Mouse (Mus musculus): Measurements from ENCODE around the gene Tec. TPM values are rescaled to one million over a fixed set of nuclear protein-coding genes. Genes with fewer than 3 reads are reported as not detected.
"Not testable (repeated sequence)": the region's sequence is repeated elsewhere in the genome, so short reads cannot be mapped to it uniquely, and the experiment has no call there.

Tec gene
- polyA plus RNA-seq, 1 experiment from 2014 or later = 4.6 TPM

DNA sequence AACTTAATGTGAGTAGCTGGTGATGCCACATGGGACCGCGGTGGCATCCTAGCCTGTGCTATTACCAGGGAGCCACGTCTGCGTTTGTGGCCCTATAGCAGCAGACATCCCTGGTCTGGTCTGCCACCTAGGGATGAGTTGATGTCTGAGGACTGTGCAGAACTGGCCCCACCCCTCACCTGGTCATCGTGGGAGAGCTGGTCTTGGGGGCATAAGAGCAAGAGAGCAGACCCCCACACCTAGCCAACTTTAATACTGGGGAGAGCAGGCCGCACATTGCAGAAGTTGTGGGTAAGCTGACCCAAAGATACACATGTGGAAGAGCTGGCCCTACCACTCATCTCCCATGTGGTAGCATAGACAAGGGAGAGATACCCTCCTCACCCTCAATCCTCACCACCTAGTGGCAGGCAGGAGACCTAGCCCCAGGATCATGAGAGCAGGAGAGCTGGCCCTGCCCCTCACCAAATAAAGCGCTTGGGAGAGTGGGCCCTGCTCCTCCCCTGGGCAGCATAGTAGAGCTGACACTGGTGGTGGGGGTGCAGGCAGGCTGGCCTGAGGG lies 38.7 kb downstream of the Tec start:
- Histone ChIP-seq H3K4me3 (no peak overlapping the region), H3K4me1 (no peaks in the 10 kb centered on the region), H3K9me3 (no peaks in the 10 kb centered on the region), H3K4me2 (no peak overlapping the region), H3K36me3 (no peaks in the 10 kb centered on the region), H3K9ac (no peak overlapping the region), H3K27ac (no peak overlapping the region), H3K27me3 (no peaks in the 10 kb centered on the region)
- ATAC-seq (ENCODE audit: borderline replicate concordance, extremely low read depth, low FRiP score, low TSS enrichment) = no peak
- 85% methylated on average over 7 of the region's 7 CpGs for WGBS

DNA sequence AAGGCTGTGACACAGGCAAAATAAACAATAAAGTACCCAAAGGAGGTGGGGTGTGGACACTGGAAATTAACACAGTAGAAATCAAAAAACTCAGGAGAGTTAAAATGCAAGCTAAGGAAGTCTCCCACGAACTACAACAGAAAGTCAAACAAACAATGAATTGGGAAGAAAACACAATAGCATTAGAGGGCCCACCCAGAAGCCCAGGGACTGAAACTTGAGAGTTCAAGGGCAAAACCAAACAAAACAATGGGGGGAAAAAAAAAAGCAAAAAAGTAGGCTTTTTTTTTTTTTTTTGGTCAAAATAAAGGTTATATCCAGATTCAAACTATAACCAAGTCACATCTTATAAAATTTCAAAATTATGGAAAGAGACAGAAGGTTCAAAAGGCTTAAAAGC lies 39.9 kb downstream of the Tec start:
- no peak overlapping the region for H3K27ac ChIP-seq
- 10% methylated on average over 1 of the region's 1 CpGs for WGBS

DNA sequence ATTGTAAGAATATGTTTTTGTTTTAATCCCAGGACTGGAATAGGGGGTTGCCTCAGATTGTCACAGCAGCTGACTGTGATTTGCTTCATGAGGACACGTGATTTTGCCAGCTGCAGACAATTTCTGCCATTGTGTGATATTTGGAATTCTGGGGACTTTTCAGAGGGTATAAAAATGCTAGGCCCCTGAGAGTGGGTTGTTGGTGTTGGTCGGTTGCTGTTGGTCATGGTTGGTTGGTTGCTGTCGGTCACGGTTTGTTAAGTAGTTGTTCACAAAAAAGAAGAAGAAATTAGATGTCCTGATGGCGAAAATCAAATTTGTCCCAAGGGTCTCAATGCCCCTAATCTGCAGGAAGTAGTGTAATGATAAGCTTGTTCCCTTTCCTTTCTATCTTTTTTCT lies 40.8 kb downstream of the Tec start:
- no peak overlapping the region for H3K27ac ChIP-seq
- no peaks in the 10 kb centered on the region for H3K4me1 ChIP-seq
- no peak for ATAC-seq (ENCODE audit: borderline replicate concordance, extremely low read depth, low FRiP score, low TSS enrichment)
- H3K9me3 ChIP-seq = no peaks in the 10 kb centered on the region
- H3K4me3 ChIP-seq = no peak overlapping the region
- no peak overlapping the region for H3K4me2 ChIP-seq
- WGBS = 89% methylated on average over 5 of the region's 5 CpGs
- no peaks in the 10 kb centered on the region for H3K36me3 ChIP-seq
- H3K9ac ChIP-seq = no peak overlapping the region
- H3K27me3 ChIP-seq = no peaks in the 10 kb centered on the region

More for the DNA sequence above, 39.9 kb downstream of the Tec start:
- no peaks in the 10 kb centered on the region for H3K27me3 ChIP-seq
- no peaks in the 10 kb centered on the region for H3K9me3 ChIP-seq
- H3K4me1 ChIP-seq = no peaks in the 10 kb centered on the region
- no peak for ATAC-seq (ENCODE audit: borderline replicate concordance, extremely low read depth, low FRiP score, low TSS enrichment)
- no peaks in the 10 kb centered on the region for H3K36me3 ChIP-seq
- no peak overlapping the region for H3K9ac ChIP-seq
- no peak overlapping the region for H3K4me2 ChIP-seq
- H3K4me3 ChIP-seq = no peak overlapping the region

DNA sequence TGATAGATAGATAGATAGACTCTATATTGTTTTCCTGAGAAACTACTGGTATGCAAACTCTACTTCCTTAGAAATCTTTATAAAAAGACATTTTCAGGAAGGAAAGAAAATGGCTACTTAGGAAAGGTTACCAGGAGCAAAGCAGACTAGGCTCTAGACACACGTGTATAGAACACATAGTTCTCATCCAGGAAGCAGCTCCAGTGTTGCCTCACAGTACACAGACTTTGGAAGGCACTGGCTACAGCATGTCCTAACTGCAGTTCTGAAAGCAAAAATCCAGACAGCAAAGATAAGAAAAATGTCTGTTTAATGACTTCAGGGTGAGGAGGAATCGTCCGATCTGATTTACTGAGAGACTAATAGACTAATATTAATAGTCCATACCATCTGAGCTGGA lies 41.8 kb downstream of the Tec start:
- Histone ChIP-seq H3K4me3 (no peak overlapping the region), H3K4me1 (no peaks in the 10 kb centered on the region), H3K4me2 (no peak overlapping the region), H3K27ac (no peak overlapping the region), H3K9me3 (no peaks in the 10 kb centered on the region), H3K27me3 (no peaks in the 10 kb centered on the region), H3K36me3 (no peaks in the 10 kb centered on the region), H3K9ac (no peak overlapping the region)
- ATAC-seq (ENCODE audit: borderline replicate concordance, extremely low read depth, low FRiP score, low TSS enrichment) = no peak
- WGBS = 58% methylated on average over 3 of the region's 3 CpGs

DNA sequence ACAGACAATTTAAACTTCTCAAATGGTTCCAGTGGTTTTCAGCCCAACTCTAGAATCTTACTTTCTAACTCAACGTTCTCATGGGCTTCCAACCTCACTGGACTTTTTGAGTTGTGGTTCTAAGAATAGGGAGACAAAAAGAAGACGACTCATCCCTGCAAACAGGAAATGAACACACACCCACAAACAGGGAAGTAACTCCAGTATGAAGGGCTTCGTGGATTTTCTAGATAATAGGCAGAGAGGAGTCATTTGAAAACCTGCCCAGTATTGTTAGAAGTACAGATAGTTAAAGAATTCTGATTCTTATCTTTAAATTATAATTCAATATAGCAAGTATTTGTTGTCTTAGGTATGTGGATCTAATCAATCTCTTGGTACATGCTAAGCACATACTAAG lies 47.6 kb downstream of the Tec start:
- H3K4me1 ChIP-seq = peaks cover 14% of the 10 kb centered on the region; the same call in 1 of the 2 replicates
- H3K27me3 ChIP-seq = no peaks in the 10 kb centered on the region
- 66% methylated on average over 3 of the region's 3 CpGs for WGBS
- no peak for ATAC-seq (ENCODE audit: borderline replicate concordance, extremely low read depth, low FRiP score, low TSS enrichment)
- H3K9me3 ChIP-seq = no peaks in the 10 kb centered on the region
- no peak overlapping the region for H3K4me2 ChIP-seq
- H3K9ac ChIP-seq = no peak overlapping the region
- H3K4me3 ChIP-seq = no peak overlapping the region
- no peaks in the 10 kb centered on the region for H3K36me3 ChIP-seq
- no peak overlapping the region for H3K27ac ChIP-seq

DNA sequence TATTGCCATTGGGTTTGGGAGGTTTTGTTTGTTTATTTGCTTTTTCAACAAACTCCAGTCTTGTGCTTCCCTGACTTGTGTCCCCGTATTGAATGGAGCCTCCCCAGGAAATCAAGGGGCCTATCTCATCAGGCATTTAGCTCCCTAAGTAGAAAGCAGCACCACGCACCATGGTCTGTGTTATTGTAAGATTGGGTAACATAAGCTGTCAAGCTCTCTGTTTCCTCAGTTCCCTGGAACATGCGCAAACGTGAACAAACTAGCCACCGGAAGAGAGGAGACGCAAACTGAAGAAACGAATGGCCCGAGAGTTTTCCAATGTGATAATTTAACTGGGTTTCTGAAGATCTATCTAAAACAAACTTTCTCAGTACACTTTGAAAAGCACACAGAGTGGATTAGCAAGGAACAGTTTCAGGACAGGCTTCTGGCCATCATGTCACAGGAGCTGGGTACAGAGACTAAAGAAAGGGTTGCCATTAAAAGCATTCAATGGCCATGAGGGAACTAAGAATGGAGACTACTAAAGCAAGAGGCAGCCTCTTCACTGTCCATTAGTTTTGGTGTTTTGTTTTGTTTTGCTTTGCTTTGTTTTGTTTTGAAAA lies 48.1 kb downstream of the Tec start:
- H3K9me3 ChIP-seq = no peaks in the 10 kb centered on the region
- H3K27ac ChIP-seq = no peak overlapping the region
- H3K4me2 ChIP-seq = no peak overlapping the region
- no peaks in the 10 kb centered on the region for H3K27me3 ChIP-seq
- ATAC-seq (ENCODE audit: borderline replicate concordance, extremely low read depth, low FRiP score, low TSS enrichment) = no peak
- peaks cover 14% of the 10 kb centered on the region; the same call in 1 of the 2 replicates for H3K4me1 ChIP-seq
- WGBS = 75% methylated on average over 8 of the region's 8 CpGs
- no peak overlapping the region for H3K4me3 ChIP-seq
- H3K36me3 ChIP-seq = no peaks in the 10 kb centered on the region
- H3K9ac ChIP-seq = no peak overlapping the region

DNA sequence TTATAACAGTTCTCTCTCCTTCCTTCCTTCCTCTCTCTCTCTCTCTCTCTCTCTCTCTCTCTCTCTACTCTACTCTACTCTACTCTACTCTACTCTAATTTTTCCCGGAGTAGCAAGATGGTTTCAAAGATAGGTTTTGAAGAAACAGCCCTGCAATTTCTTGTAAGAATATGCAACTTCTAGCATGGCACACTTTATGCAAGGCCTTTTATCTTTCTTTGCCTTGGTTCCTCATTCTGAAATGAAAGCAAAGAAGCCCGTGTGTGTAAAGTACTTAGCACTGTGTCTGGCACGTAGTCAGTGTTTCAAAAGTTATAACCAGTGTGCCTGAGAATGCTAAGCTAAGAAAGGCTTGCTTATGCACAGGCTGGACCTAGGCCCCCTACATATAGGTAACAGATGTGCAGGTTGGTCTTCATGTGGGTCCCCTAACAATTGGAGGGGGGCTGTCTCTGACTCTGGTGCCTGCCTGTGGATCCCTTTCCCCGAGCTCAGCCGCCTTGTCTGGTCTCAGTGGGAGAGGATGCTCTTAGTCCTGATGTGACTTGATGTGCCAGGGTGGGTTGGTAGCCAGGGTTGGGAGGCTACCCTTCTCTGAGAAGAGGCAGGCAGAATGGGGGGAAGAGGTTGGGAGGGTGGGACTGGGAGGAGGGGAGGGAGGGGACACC lies 49.6 kb downstream of the Tec start:
- H3K36me3 ChIP-seq = no peaks in the 10 kb centered on the region
- peaks cover 14% of the 10 kb centered on the region; the same call in 1 of the 2 replicates for H3K4me1 ChIP-seq
- H3K4me2 ChIP-seq = no peak overlapping the region
- no peaks in the 10 kb centered on the region for H3K9me3 ChIP-seq
- H3K27me3 ChIP-seq = no peaks in the 10 kb centered on the region
- 79% methylated on average over 5 of the region's 5 CpGs for WGBS
- ATAC-seq (ENCODE audit: borderline replicate concordance, extremely low read depth, low FRiP score, low TSS enrichment) = no peak
- H3K4me3 ChIP-seq = no peak overlapping the region
- H3K9ac ChIP-seq = no peak overlapping the region
- H3K27ac ChIP-seq = no peak overlapping the region

DNA sequence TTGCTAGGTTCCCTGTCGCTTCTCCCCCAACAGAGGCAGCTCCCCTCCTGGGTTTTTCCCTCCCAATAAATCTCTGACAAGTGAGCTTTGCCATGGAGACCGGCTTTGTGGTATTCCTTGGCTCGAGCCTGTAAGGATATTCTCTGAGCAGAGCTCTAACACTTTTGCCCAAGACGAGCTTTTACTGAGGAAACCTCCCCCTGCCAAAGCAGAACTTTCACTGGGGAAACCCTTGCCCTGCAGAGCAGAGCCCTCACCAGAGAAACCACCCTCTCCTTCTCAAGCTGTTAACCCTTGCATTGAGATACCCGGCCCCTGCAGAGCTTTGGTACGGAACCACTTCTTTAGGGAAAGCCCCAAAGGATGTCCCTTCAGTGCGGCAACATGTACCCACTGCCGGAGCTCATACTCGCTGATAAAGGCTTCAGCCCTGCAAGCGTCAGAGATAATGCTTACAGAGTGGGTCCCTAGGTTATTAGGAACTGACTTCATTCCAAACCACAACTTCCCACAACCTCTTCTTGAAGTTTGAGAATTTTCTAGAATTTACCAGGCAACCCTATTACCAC lies 50.7 kb downstream of the Tec start:
- Histone ChIP-seq H3K4me2 (0 out of 2 replicates have a peak overlapping the region, but pooled peaks have one; percentile 16), H3K4me1 (peaks cover 14% of the 10 kb centered on the region; the same call in 1 of the 2 replicates), H3K9ac (no peak overlapping the region), H3K27ac (no peak overlapping the region), H3K36me3 (no peaks in the 10 kb centered on the region), H3K4me3 (no peak overlapping the region), H3K9me3 (no peaks in the 10 kb centered on the region), H3K27me3 (no peaks in the 10 kb centered on the region)
- WGBS = 34% methylated on average over 10 of the region's 10 CpGs
- ATAC-seq (ENCODE audit: borderline replicate concordance, extremely low read depth, low FRiP score, low TSS enrichment) = no peak

DNA sequence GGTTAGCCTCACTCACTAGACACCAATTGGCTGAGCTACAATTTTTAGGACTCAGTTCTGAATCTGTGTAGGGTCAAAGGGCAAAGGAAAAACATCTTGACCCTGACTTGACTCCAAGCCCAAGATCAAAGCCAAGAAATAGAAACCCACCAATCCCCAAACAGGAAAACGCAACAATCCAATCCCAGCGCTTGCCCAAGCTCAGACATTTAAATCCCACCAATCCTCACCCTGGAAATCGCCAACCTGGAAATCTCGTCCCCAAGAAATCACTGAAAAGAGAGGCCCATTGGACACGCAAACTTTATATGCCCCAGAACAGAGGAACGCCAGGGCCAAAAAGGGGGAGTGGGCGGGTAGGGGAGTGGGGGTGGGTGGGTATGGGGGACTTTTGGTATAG lies 51.3 kb downstream of the Tec start:
- ATAC-seq (ENCODE audit: borderline replicate concordance, extremely low read depth, low FRiP score, low TSS enrichment); H3K36me3 ChIP-seq; H3K27ac ChIP-seq; H3K9me3 ChIP-seq; H3K9ac ChIP-seq; H3K4me3 ChIP-seq; H3K4me2 ChIP-seq; H3K27me3 ChIP-seq: not testable (repeated sequence)
- 62% methylated on average over 7 of the region's 7 CpGs for WGBS
- H3K4me1 ChIP-seq = peaks cover 14% of the 10 kb centered on the region; the same call in 1 of the 2 replicates

DNA sequence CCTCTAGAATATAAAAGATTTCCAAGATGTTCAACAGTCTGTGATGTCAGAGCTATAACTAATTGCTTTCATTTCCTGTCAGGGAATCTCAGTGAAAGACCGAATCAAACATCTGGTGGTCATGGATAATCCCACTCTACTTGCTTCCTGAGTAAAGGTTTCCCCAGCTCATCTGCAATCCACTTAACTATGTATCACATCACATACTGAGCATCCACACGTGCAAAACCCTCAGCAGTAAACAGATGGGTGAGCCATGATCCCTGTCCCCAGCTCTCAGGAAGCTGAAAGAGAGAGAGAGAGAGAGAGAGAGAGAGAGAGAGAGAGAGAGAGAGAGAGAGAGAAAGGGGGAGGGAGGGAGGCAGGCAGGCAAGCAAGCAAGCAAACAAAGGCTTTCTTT lies 51.8 kb downstream of the Tec start:
- H3K27ac ChIP-seq = no peak overlapping the region
- no peaks in the 10 kb centered on the region for H3K27me3 ChIP-seq
- no peaks in the 10 kb centered on the region for H3K9me3 ChIP-seq
- ATAC-seq (ENCODE audit: borderline replicate concordance, extremely low read depth, low FRiP score, low TSS enrichment) = no peak
- H3K4me1 ChIP-seq = peaks cover 14% of the 10 kb centered on the region; the same call in 1 of the 2 replicates
- H3K4me3 ChIP-seq = no peak overlapping the region
- no peak overlapping the region for H3K4me2 ChIP-seq
- WGBS = 28% methylated on average over 2 of the region's 2 CpGs
- H3K36me3 ChIP-seq = no peaks in the 10 kb centered on the region
- no peak overlapping the region for H3K9ac ChIP-seq

DNA sequence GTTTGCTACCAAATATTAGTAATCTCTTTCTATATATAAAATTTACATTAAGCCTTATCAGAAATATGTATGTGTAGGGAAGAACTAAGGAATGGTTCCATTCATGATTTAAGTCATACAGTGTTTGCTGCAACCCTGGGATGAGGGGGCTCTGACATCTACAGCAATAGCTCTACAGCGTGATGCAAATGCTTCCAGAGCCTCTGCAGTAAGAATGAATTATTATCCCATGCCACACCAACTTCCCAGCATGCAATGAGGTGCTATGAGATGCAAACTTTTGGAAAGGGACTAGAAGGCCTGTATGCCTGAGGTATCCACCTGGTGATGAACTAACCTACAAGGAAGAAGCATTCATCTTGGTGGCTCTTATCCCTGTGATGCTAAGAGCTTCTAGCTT lies 52.2 kb downstream of the Tec start:
- no peak overlapping the region for H3K9ac ChIP-seq
- no peaks in the 10 kb centered on the region for H3K9me3 ChIP-seq
- no peak overlapping the region for H3K4me2 ChIP-seq
- WGBS = 70% methylated on average over 1 of the region's 1 CpGs
- no peak overlapping the region for H3K4me3 ChIP-seq
- H3K4me1 ChIP-seq = peaks cover 14% of the 10 kb centered on the region; the same call in 1 of the 2 replicates
- H3K27me3 ChIP-seq = no peaks in the 10 kb centered on the region
- no peak overlapping the region for H3K27ac ChIP-seq
- no peak for ATAC-seq (ENCODE audit: borderline replicate concordance, extremely low read depth, low FRiP score, low TSS enrichment)
- H3K36me3 ChIP-seq = no peaks in the 10 kb centered on the region

DNA sequence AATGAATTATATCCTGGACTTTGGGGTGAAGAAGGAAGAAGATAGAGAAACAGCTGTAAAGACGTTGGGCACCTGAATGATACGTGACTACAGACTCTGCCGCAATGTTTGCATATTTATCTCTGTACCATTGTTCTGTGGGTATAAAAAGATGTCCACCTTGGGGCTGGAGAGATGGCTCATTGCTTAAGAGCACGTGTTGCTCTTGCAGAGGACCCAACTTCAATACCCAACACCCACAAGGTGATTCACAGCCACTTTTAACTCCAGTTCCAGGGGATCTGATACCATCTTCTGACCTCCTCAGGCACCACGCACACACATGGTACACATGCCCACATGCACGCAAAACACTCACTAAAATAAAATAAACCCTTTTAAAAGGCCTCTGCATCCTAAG lies 52.9 kb downstream of the Tec start:
- H3K27me3 ChIP-seq = no peaks in the 10 kb centered on the region
- no peak overlapping the region for H3K9ac ChIP-seq
- H3K4me2 ChIP-seq = no peak overlapping the region
- no peaks in the 10 kb centered on the region for H3K36me3 ChIP-seq
- WGBS = 78% methylated on average over 6 of the region's 6 CpGs
- no peak overlapping the region for H3K4me3 ChIP-seq
- no peak overlapping the region for H3K27ac ChIP-seq
- no peaks in the 10 kb centered on the region for H3K9me3 ChIP-seq
- peaks cover 14% of the 10 kb centered on the region; the same call in 1 of the 2 replicates for H3K4me1 ChIP-seq
- ATAC-seq (ENCODE audit: borderline replicate concordance, extremely low read depth, low FRiP score, low TSS enrichment) = no peak
